Mouse (Mus musculus): ENCODE measurements around the gene Gm19345.

Gene Gm19345

GRCm38 (mm10) chr7:19851858-19852570 is at the start of gene Gm19345:
Gm19345 (plus strand) TSS chr7:19852003.
- in situ Hi-C loops (cut with MseI, MboI), result no loop called here

- in situ Hi-C loops (cut with MseI, MboI), result loop anchor here (5.0 kb wide), 2 partner anchors 39 to 69 kb away; no protein-coding TSS in a partner anchor
Measured at GRCm38 (mm10) chr7:19802995-19803394, 48.8 kb upstream of the Gm19345 start.

GRCm38 (mm10) chr7:19806356-19806969 is 45.3 kb upstream of the Gm19345 start:
- in situ Hi-C loops (cut with MseI, MboI), result no loop called here

- in situ Hi-C loops (cut with MseI, MboI), result no loop called here
Measured at GRCm38 (mm10) chr7:19809369-19809768, 42.4 kb upstream of the Gm19345 start.

GRCm38 (mm10) chr7:19811114-19811513 is 40.7 kb upstream of the Gm19345 start:
- in situ Hi-C loops (cut with MseI, MboI), result no loop called here

- in situ Hi-C loops (cut with MseI, MboI), result no loop called here
Measured at GRCm38 (mm10) chr7:19813161-19813560, 38.6 kb upstream of the Gm19345 start.

GRCm38 (mm10) chr7:19813579-19814122 is 38.2 kb upstream of the Gm19345 start:
- in situ Hi-C loops (cut with MseI, MboI), result no loop called here

- in situ Hi-C loops (cut with MseI, MboI), result no loop called here
Measured at GRCm38 (mm10) chr7:19815296-19816223, 36.2 kb upstream of the Gm19345 start.

GRCm38 (mm10) chr7:19816224-19816771 is 35.5 kb upstream of the Gm19345 start:
- in situ Hi-C loops (cut with MseI, MboI), result no loop called here

GRCm38 (mm10) chr7:19817382-19818105 is 34.3 kb upstream of the Gm19345 start:
- in situ Hi-C loops (cut with MseI, MboI), result no loop called here

- in situ Hi-C loops (cut with MseI, MboI), result no loop called here
Measured at GRCm38 (mm10) chr7:19818440-19818839, 33.4 kb upstream of the Gm19345 start.

GRCm38 (mm10) chr7:19818875-19819274 is 32.9 kb upstream of the Gm19345 start:
- in situ Hi-C loops (cut with MseI, MboI), result no loop called here

GRCm38 (mm10) chr7:19820347-19821048 is 31.3 kb upstream of the Gm19345 start:
- in situ Hi-C loops (cut with MseI, MboI), result no loop called here

- in situ Hi-C loops (cut with MseI, MboI), result no loop called here
Measured at GRCm38 (mm10) chr7:19821633-19822032, 30.2 kb upstream of the Gm19345 start.

- in situ Hi-C loops (cut with MseI, MboI), result no loop called here
Measured at GRCm38 (mm10) chr7:19822193-19822592, 29.6 kb upstream of the Gm19345 start.

- in situ Hi-C loops (cut with MseI, MboI), result no loop called here
Measured at GRCm38 (mm10) chr7:19822604-19823058, 29.2 kb upstream of the Gm19345 start, which contains the start of gene Bcl3. Bcl3 (minus strand) TSS chr7:19822770.

GRCm38 (mm10) chr7:19823256-19824181 is 28.3 kb upstream of the Gm19345 start:
- in situ Hi-C loops (cut with MseI, MboI), result no loop called here

- in situ Hi-C loops (cut with MseI, MboI), result no loop called here
Measured at GRCm38 (mm10) chr7:19824182-19824973, 27.4 kb upstream of the Gm19345 start.
